Mouse (Mus musculus) limb, embryonic 10.5 days (tissue): ENCODE results near the gene Dars. TPM values are rescaled to one million over a fixed set of nuclear protein-coding genes. Genes with fewer than 3 reads are reported as not detected.

Experiments used
- DNase-seq: peaks from one replicate; pipeline ENCODE4 v3.0.0-alpha.2; 2017; ENCODE audit warnings: low spot score
- H3K27ac ChIP-seq: fragments of 300-500 bp; sonication (generic); 2 replicates; pipeline ENCODE4 v1.5.1; 2016; ENCODE audit warnings: mild to moderate bottlenecking
- H3K27me3 ChIP-seq: fragments of 300-500 bp; sonication (generic); 2 replicates; pipeline ENCODE4 v1.6.1; 2016; ENCODE audit warnings: low read depth, mild to moderate bottlenecking; ENCODE audit not compliant: poor library complexity, severe bottlenecking
- H3K36me3 ChIP-seq: fragments of 300-500 bp; sonication (generic); 2 replicates; pipeline ENCODE4 v1.6.1; 2016; ENCODE audit warnings: mild to moderate bottlenecking, moderate library complexity
- H3K4me1 ChIP-seq: fragments of 300-500 bp; sonication (generic); 2 replicates; pipeline ENCODE4 v1.6.1; 2016
- H3K4me3 ChIP-seq: fragments of 300-500 bp; sonication (generic); 2 replicates; pipeline ENCODE4 v1.5.1; 2016; ENCODE audit warnings: mild to moderate bottlenecking, moderate library complexity
- H3K9me3 ChIP-seq: fragments of 300-500 bp; sonication (generic); replicated peaks from 2 replicates; pipeline ENCODE4 v1.6.1; 2016; ENCODE audit warnings: mild to moderate bottlenecking
- WGBS: fragments of 180-500 bp; shearing (Covaris S2); methylation state at CpG from one replicate; pipeline ENCODE4 v1.1.7; 2016; 5-methylcytosine and 5-hydroxymethylcytosine counted together
- polyA plus RNA-seq: library from polyadenylated mRNA; unstranded; fragments of >200 nt; fragmentation: Nextera tagmentation; extraction: Ambion mirVana; gene quantifications from 2 replicates; pipeline ENCODE4 v1.2.1, GENCODE M21; 2016

The Dars gene
- polyA plus RNA-seq, 1 experiment from 2014 or later = 148 TPM

GRCm38 (mm10) chr1:128405041-128405481, 12.1 kb downstream of the Dars start:
- peaks cover 56% of the 10 kb centered on the region for H3K36me3 ChIP-seq
- no peaks in the 10 kb centered on the region for H3K4me1 ChIP-seq
- no peaks in the 10 kb centered on the region for H3K9me3 ChIP-seq
- WGBS = 83% methylated on average over 2 of the region's 2 CpGs
- no peaks in the 10 kb centered on the region for H3K27me3 ChIP-seq
- H3K27ac ChIP-seq = no peak overlapping the region
- DNase-seq = no peak
- no peak overlapping the region for H3K4me3 ChIP-seq

GRCm38 (mm10) chr1:128400926-128401325, 16.2 kb downstream of the Dars start:
- WGBS = 77% methylated on average over 2 of the region's 2 CpGs

GRCm38 (mm10) chr1:128399941-128400915, 16.9 kb downstream of the Dars start:
- no peak overlapping the region for H3K4me3 ChIP-seq
- H3K27ac ChIP-seq = no peak overlapping the region
- DNase-seq = no peak
- H3K27me3 ChIP-seq = no peaks in the 10 kb centered on the region
- no peaks in the 10 kb centered on the region for H3K4me1 ChIP-seq
- no peaks in the 10 kb centered on the region for H3K9me3 ChIP-seq
- H3K36me3 ChIP-seq = peaks cover 74% of the 10 kb centered on the region
- 87% methylated on average over 5 of the region's 5 CpGs for WGBS

More at GRCm38 (mm10) chr1:128400926-128401325, 16.2 kb downstream of the Dars start:
- H3K4me3 ChIP-seq = no peak overlapping the region
- H3K27ac ChIP-seq = no peak overlapping the region
- H3K4me1 ChIP-seq = no peaks in the 10 kb centered on the region
- DNase-seq = no peak
- peaks cover 76% of the 10 kb centered on the region for H3K36me3 ChIP-seq
- H3K9me3 ChIP-seq = no peaks in the 10 kb centered on the region
- H3K27me3 ChIP-seq = no peaks in the 10 kb centered on the region

- WGBS = 95% methylated on average over 5 of the region's 5 CpGs
- no peak overlapping the region for H3K4me3 ChIP-seq
- DNase-seq = no peak
- no peak overlapping the region for H3K27ac ChIP-seq
- H3K27me3 ChIP-seq = no peaks in the 10 kb centered on the region
- no peaks in the 10 kb centered on the region for H3K4me1 ChIP-seq
- H3K9me3 ChIP-seq = no peaks in the 10 kb centered on the region
- H3K36me3 ChIP-seq = peaks cover 68% of the 10 kb centered on the region
Measured at GRCm38 (mm10) chr1:128398738-128399445, 18.3 kb downstream of the Dars start.

- Histone ChIP-seq H3K9me3 (no peaks in the 10 kb centered on the region), H3K36me3 (peaks cover 55% of the 10 kb centered on the region), H3K4me3 (no peak overlapping the region), H3K27me3 (no peaks in the 10 kb centered on the region), H3K27ac (no peak overlapping the region), H3K4me1 (no peaks in the 10 kb centered on the region)
- 93% methylated on average over 3 of the region's 3 CpGs for WGBS
- no peak for DNase-seq
Measured at GRCm38 (mm10) chr1:128394657-128395056, 22.5 kb downstream of the Dars start.

- H3K36me3 ChIP-seq = peaks cover 54% of the 10 kb centered on the region
- H3K9me3 ChIP-seq = no peaks in the 10 kb centered on the region
- no peak for DNase-seq
Measured at GRCm38 (mm10) chr1:128392382-128392781, 24.8 kb downstream of the Dars start.

GRCm38 (mm10) chr1:128386487-128386886, 30.7 kb downstream of the Dars start:
- Histone ChIP-seq H3K36me3 (peaks cover 67% of the 10 kb centered on the region), H3K4me3 (no peak overlapping the region), H3K9me3 (no peaks in the 10 kb centered on the region), H3K27me3 (no peaks in the 10 kb centered on the region), H3K4me1 (no peaks in the 10 kb centered on the region), H3K27ac (no peak overlapping the region)
- DNase-seq = no peak
- WGBS = 93% methylated on average over 7 of the region's 7 CpGs

More at GRCm38 (mm10) chr1:128392382-128392781, 24.8 kb downstream of the Dars start:
- H3K4me3 ChIP-seq = no peak overlapping the region
- WGBS = 82% methylated on average over 2 of the region's 2 CpGs
- H3K27ac ChIP-seq = no peak overlapping the region
- H3K4me1 ChIP-seq = no peaks in the 10 kb centered on the region
- H3K27me3 ChIP-seq = no peaks in the 10 kb centered on the region

- H3K27ac ChIP-seq = no peak overlapping the region
- H3K36me3 ChIP-seq = peaks cover 44% of the 10 kb centered on the region
- no peak for DNase-seq
- 94% methylated on average over 4 of the region's 4 CpGs for WGBS
- H3K9me3 ChIP-seq = no peaks in the 10 kb centered on the region
- no peaks in the 10 kb centered on the region for H3K4me1 ChIP-seq
- no peak overlapping the region for H3K4me3 ChIP-seq
- H3K27me3 ChIP-seq = no peaks in the 10 kb centered on the region
Measured at GRCm38 (mm10) chr1:128376841-128377240, 40.3 kb downstream of the Dars start.

- H3K36me3 ChIP-seq = peaks cover 45% of the 10 kb centered on the region
- H3K4me1 ChIP-seq = no peaks in the 10 kb centered on the region
- no peaks in the 10 kb centered on the region for H3K9me3 ChIP-seq
- WGBS = 91% methylated on average over 7 of the region's 7 CpGs
- no peak for DNase-seq
- H3K4me3 ChIP-seq = no peak overlapping the region
- H3K27me3 ChIP-seq = no peaks in the 10 kb centered on the region
- H3K27ac ChIP-seq = no peak overlapping the region
Measured at GRCm38 (mm10) chr1:128372143-128372860, 44.9 kb downstream of the Dars start.

GRCm38 (mm10) chr1:128368732-128369441, 48.3 kb downstream of the Dars start:
- WGBS = 91% methylated on average over 5 of the region's 5 CpGs
- H3K4me3 ChIP-seq = no peak overlapping the region
- H3K36me3 ChIP-seq = peaks cover 45% of the 10 kb centered on the region
- no peak for DNase-seq
- H3K27ac ChIP-seq = no peak overlapping the region
- no peaks in the 10 kb centered on the region for H3K27me3 ChIP-seq
- H3K4me1 ChIP-seq = no peaks in the 10 kb centered on the region
- H3K9me3 ChIP-seq = no peaks in the 10 kb centered on the region

GRCm38 (mm10) chr1:128360601-128361000, 56.6 kb downstream of the Dars start:
- Histone ChIP-seq H3K27me3 (no peaks in the 10 kb centered on the region), H3K9me3 (no peaks in the 10 kb centered on the region), H3K4me1 (peaks cover 19% of the 10 kb centered on the region), H3K36me3 (peaks cover 55% of the 10 kb centered on the region), H3K4me3 (no peak overlapping the region), H3K27ac (no peak overlapping the region)
- no peak for DNase-seq
- WGBS = 68% methylated on average over 2 of the region's 2 CpGs
